Comparison of ENCODE assay signal across 8 mouse cellular contexts in the genomic region with DNA sequence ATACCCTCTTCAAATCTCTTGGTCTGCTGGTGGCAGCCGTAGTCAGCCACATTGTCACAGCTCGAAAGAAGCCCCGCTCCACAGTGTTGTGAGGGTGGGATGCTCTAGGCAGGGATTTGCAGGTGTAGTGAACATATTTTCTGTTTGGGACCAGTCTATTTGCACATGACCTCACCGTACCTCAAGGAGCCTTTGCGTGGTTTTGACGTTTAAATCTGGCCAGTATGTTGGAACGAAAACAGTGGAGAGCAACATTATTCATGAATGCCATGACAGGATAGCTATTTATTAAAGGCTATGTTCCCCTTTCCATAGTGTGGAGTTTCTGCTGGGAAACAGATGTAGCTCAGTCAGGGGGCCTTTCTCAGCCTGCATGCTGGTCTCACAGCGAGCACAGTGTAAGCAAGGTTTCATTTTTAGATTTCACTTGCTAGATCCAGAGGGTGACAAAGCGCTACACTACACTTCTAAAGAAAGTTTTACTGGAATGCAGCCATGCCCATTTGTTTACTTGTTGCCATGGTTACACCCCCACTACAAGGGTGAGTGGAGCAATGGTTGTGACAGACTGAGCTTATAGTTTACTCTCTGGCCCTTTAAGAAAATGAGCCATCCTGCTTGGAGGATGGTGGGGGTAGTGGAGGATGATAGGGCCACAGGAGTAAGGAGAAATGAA. TPM values are rescaled to one million over a fixed set of nuclear protein-coding genes. Genes with fewer than 3 reads are reported as not detected.
DNase-seq lines count a peak whose midpoint lies in the region; ATAC-seq lines count a peak whose summit lies in the region.

No protein-coding gene starts in this region.

- no peaks in the 10 kb centered on the region for H3K4me1 ChIP-seq in hindbrain, embryonic 11.5 days (replicated peaks; ENCODE audit: control insufficient read depth, insufficient read depth, low read length)
- peaks cover 7% of the 10 kb centered on the region for H3K4me1 ChIP-seq in hindbrain, embryonic 12.5 days
- H3K4me1 ChIP-seq in forebrain, embryonic 15.5 days, result peaks cover 12% of the 10 kb centered on the region
- 0 out of 2 replicates have a peak, but pooled peaks cover under 1% of the 10 kb centered on the region for H3K4me1 ChIP-seq in limb, embryonic 15.5 days

- no peaks in the 10 kb centered on the region for H3K36me3 ChIP-seq in hindbrain, embryonic 11.5 days (ENCODE audit: control insufficient read depth, insufficient read depth, low read length)
- no peaks in the 10 kb centered on the region for H3K36me3 ChIP-seq in hindbrain, embryonic 12.5 days
- H3K36me3 ChIP-seq in forebrain, embryonic 15.5 days, result no peaks in the 10 kb centered on the region
- no peaks in the 10 kb centered on the region for H3K36me3 ChIP-seq in limb, embryonic 15.5 days

- WGBS in hindbrain, embryonic 11.5 days, result 66% methylated on average over 9 of the region's 9 CpGs
- 58% methylated on average over 9 of the region's 9 CpGs for WGBS in hindbrain, embryonic 12.5 days
- 43% methylated on average over 9 of the region's 9 CpGs for WGBS in forebrain, embryonic 15.5 days
- WGBS in limb, embryonic 15.5 days, result 62% methylated on average over 9 of the region's 9 CpGs

- no peaks in the 10 kb centered on the region for H3K9me3 ChIP-seq in hindbrain, embryonic 11.5 days (ENCODE audit: control insufficient read depth, low read length)
- H3K9me3 ChIP-seq in hindbrain, embryonic 12.5 days (replicated peaks), result no peaks in the 10 kb centered on the region
- H3K9me3 ChIP-seq in forebrain, embryonic 15.5 days, result no peaks in the 10 kb centered on the region
- H3K9me3 ChIP-seq in limb, embryonic 15.5 days, result no peaks in the 10 kb centered on the region

- no peak overlapping the region for H3K4me3 ChIP-seq in hindbrain, embryonic 11.5 days (ENCODE audit: low read depth, low read length)
- no peak overlapping the region for H3K4me3 ChIP-seq in hindbrain, embryonic 12.5 days
- H3K4me3 ChIP-seq in forebrain, embryonic 15.5 days, result no peak overlapping the region
- no peak overlapping the region for H3K4me3 ChIP-seq in limb, embryonic 15.5 days

- H3K27ac ChIP-seq in hindbrain, embryonic 11.5 days (ENCODE audit: low read depth, low read length), result no peak overlapping the region
- H3K27ac ChIP-seq in hindbrain, embryonic 12.5 days, result no peak overlapping the region
- H3K27ac ChIP-seq in forebrain, embryonic 15.5 days (replicated peaks), result no peak overlapping the region
- no peak overlapping the region for H3K27ac ChIP-seq in limb, embryonic 15.5 days

- ATAC-seq in hindbrain, embryonic 11.5 days (ENCODE audit: low FRiP score), result no peak
- ATAC-seq in hindbrain, embryonic 12.5 days (ENCODE audit: low FRiP score), result no peak
- ATAC-seq in forebrain, embryonic 15.5 days (replicated peaks), result peak; percentile 74
- ATAC-seq in limb, embryonic 15.5 days (ENCODE audit: insufficient number of reproducible peaks, low FRiP score, low TSS enrichment, low read depth), result peak; percentile 72; the same call in 1 of the 2 replicates

- H3K9ac ChIP-seq in hindbrain, embryonic 11.5 days (ENCODE audit: low read depth, low read length), result no peak overlapping the region
- H3K9ac ChIP-seq in hindbrain, embryonic 12.5 days, result no peak overlapping the region
- H3K9ac ChIP-seq in forebrain, embryonic 15.5 days (replicated peaks), result no peak overlapping the region
- no peak overlapping the region for H3K9ac ChIP-seq in limb, embryonic 15.5 days

- DNase-seq in hindbrain, embryonic 11.5 days (ENCODE audit: low spot score), result peak; percentile 34
- peak; percentile 76 for DNase-seq in NIH3T3 (ENCODE audit: low read depth)
- DNase-seq in cerebellum, postnatal 36 days, result no peak
- no peak for DNase-seq in natural killer cell, adult 2 months (ENCODE audit: low spot score in 2 of 2)
- no peak for DNase-seq in testis, postnatal 10 days (ENCODE audit: low spot score)

- H3K27me3 ChIP-seq in hindbrain, embryonic 11.5 days (ENCODE audit: control insufficient read depth, insufficient read depth, low read length), result no peaks in the 10 kb centered on the region
- H3K27me3 ChIP-seq in hindbrain, embryonic 12.5 days, result peaks cover 3% of the 10 kb centered on the region; the same call in 1 of the 2 replicates
- no peaks in the 10 kb centered on the region for H3K27me3 ChIP-seq in forebrain, embryonic 15.5 days
- no peaks in the 10 kb centered on the region for H3K27me3 ChIP-seq in limb, embryonic 15.5 days

- H3K4me2 ChIP-seq in hindbrain, embryonic 11.5 days (replicated peaks; ENCODE audit: low read depth, low read length), result no peak overlapping the region
- no peak overlapping the region for H3K4me2 ChIP-seq in hindbrain, embryonic 12.5 days (replicated peaks)
- H3K4me2 ChIP-seq in forebrain, embryonic 15.5 days (replicated peaks), result no peak overlapping the region
- no peak overlapping the region for H3K4me2 ChIP-seq in limb, embryonic 15.5 days

RNA-seq across cellular contexts. Expression of gene Arhgap44, which starts 52.3 kb away (rescaled TPM):
- polyA plus RNA-seq in hindbrain, embryonic 11.5 days (2014; fragmentation: Nextera tagmentation; extraction: Ambion mirVana), result 4.4 and 4.9 TPM in 2 replicates
- polyA plus RNA-seq in hindbrain, embryonic 12.5 days (2016; fragmentation: Nextera tagmentation; extraction: Ambion mirVana), result 6.8 and 7.3 TPM in 2 replicates
- polyA plus RNA-seq in forebrain, embryonic 15.5 days (2015; fragmentation: Nextera tagmentation; extraction: Ambion mirVana), result 10.3 and 10.5 TPM in 2 replicates
- polyA plus RNA-seq in limb, embryonic 15.5 days (2015; fragmentation: Nextera tagmentation; extraction: Ambion mirVana), result 5.5 and 6.0 TPM in 2 replicates

RNA-seq across cellular contexts. Expression of gene Myocd, which starts 54.7 kb away (rescaled TPM):
- 1.2 and 1.8 TPM in 2 replicates for polyA plus RNA-seq in hindbrain, embryonic 11.5 days (2014; fragmentation: Nextera tagmentation; extraction: Ambion mirVana)
- 0.50 and 0.89 TPM in 2 replicates for polyA plus RNA-seq in hindbrain, embryonic 12.5 days (2016; fragmentation: Nextera tagmentation; extraction: Ambion mirVana)
- 0.22 and 0.45 TPM in 2 replicates for polyA plus RNA-seq in forebrain, embryonic 15.5 days (2015; fragmentation: Nextera tagmentation; extraction: Ambion mirVana)
- 0.33 and 1.0 TPM in 2 replicates for polyA plus RNA-seq in limb, embryonic 15.5 days (2015; fragmentation: Nextera tagmentation; extraction: Ambion mirVana)

RNA-seq across cellular contexts. Expression of gene 1700086D15Rik, which starts 55.4 kb away (rescaled TPM):
- 0.18 TPM in 1 of 2 replicates, not detected in the other for polyA plus RNA-seq in hindbrain, embryonic 11.5 days (2014; fragmentation: Nextera tagmentation; extraction: Ambion mirVana)
- 0.29 TPM in 1 of 2 replicates, not detected in the other for polyA plus RNA-seq in hindbrain, embryonic 12.5 days (2016; fragmentation: Nextera tagmentation; extraction: Ambion mirVana)
- 0.17 and 0.20 TPM in 2 replicates for polyA plus RNA-seq in forebrain, embryonic 15.5 days (2015; fragmentation: Nextera tagmentation; extraction: Ambion mirVana)
- polyA plus RNA-seq in limb, embryonic 15.5 days (2015; fragmentation: Nextera tagmentation; extraction: Ambion mirVana), result 0.18 TPM in 1 of 2 replicates, not detected in the other

Comparison
In these comparisons a context has a peak if more than half of its experiments do, and no peak if none do; other contexts are left out.
1. ATAC-seq: peak in forebrain, embryonic 15.5 days (single experiment) and limb, embryonic 15.5 days (single experiment); none in hindbrain, embryonic 11.5 days (single experiment) and hindbrain, embryonic 12.5 days (single experiment).
2. DNase-seq: peak in hindbrain, embryonic 11.5 days (single experiment) and NIH3T3 (single experiment); none in cerebellum, postnatal 36 days (0 of 2), natural killer cell, adult 2 months (0 of 2) and testis, postnatal 10 days (single experiment).